Mouse (Mus musculus) brown adipose tissue, adult 24 weeks (tissue): ENCODE measurements around the gene Rpusd1. TPM values are rescaled to one million over a fixed set of nuclear protein-coding genes. Genes with fewer than 3 reads are reported as not detected.

Experiments used
- H3K27ac ChIP-seq: fragments of 200-500 bp; replicated peaks from 2 replicates; pipeline ENCODE4 v1.5.1; 2012; ENCODE audit warnings: low read depth, mild to moderate bottlenecking, low read length
- H3K4me1 ChIP-seq: fragments of 200-500 bp; 2 replicates; pipeline ENCODE4 v1.6.1; 2012; ENCODE audit warnings: low read length, mixed read lengths; ENCODE audit not compliant: control insufficient read depth, insufficient read depth, insufficient read length
- H3K4me3 ChIP-seq: fragments of 200-500 bp; 2 replicates; pipeline ENCODE4 v1.5.1; 2012; ENCODE audit warnings: low read depth, mild to moderate bottlenecking, low read length, moderate library complexity; ENCODE audit not compliant: insufficient read depth
- polyA plus RNA-seq: library from polyadenylated mRNA; stranded (reverse); fragments of >200 nt; gene quantifications from 2 replicates; pipeline ENCODE4 v1.2.4, GENCODE M21; 2012; ENCODE audit not compliant: missing spikeins, insufficient read depth, insufficient read length

Gene Rpusd1
- polyA plus RNA-seq, result 3.0 and 3.9 TPM in 2 replicates

GRCm38 (mm10) chr17:25727265-25728008 is at the start of gene Rpusd1, which contains the start of gene Chtf18:
Gene Rpusd1, plus strand, starts transcription at chr17:25727670.
Gene Chtf18, minus strand, starts transcription at chr17:25727419.
- Histone ChIP-seq H3K4me1 (peaks cover 6% of the 10 kb centered on the region; the same call in 1 of the 2 replicates), H3K27ac (no peak within 1 kb of the TSS), H3K4me3 (peak within 1 kb of the TSS; percentile 70)

GRCm38 (mm10) chr17:25677969-25678368 is 49.5 kb upstream of the Rpusd1 start:
- H3K4me1 ChIP-seq, result no peaks in the 10 kb centered on the region

GRCm38 (mm10) chr17:25679818-25680217 is 47.7 kb upstream of the Rpusd1 start:
- Histone ChIP-seq H3K27ac (no peak overlapping the region), H3K4me3 (no peak overlapping the region), H3K4me1 (no peaks in the 10 kb centered on the region)

More at GRCm38 (mm10) chr17:25677969-25678368, 49.5 kb upstream of the Rpusd1 start:
- Histone ChIP-seq H3K27ac (no peak overlapping the region), H3K4me3 (no peak overlapping the region)

GRCm38 (mm10) chr17:25681636-25682035 is 45.8 kb upstream of the Rpusd1 start:
- no peak overlapping the region for H3K27ac ChIP-seq
- H3K4me1 ChIP-seq, result no peaks in the 10 kb centered on the region
- H3K4me3 ChIP-seq, result no peak overlapping the region

- no peaks in the 10 kb centered on the region for H3K4me1 ChIP-seq
- no peak overlapping the region for H3K27ac ChIP-seq
- no peak overlapping the region for H3K4me3 ChIP-seq
Measured at GRCm38 (mm10) chr17:25686323-25686722, 41.1 kb upstream of the Rpusd1 start.

- no peak overlapping the region for H3K27ac ChIP-seq
- H3K4me1 ChIP-seq, result no peaks in the 10 kb centered on the region
- no peak overlapping the region for H3K4me3 ChIP-seq
Measured at GRCm38 (mm10) chr17:25688922-25689321, 38.5 kb upstream of the Rpusd1 start.

GRCm38 (mm10) chr17:25696263-25696662 is 31.2 kb upstream of the Rpusd1 start:
- H3K4me3 ChIP-seq, result no peak overlapping the region
- H3K27ac ChIP-seq, result no peak overlapping the region
- H3K4me1 ChIP-seq, result no peaks in the 10 kb centered on the region

GRCm38 (mm10) chr17:25698446-25698845 is 29.0 kb upstream of the Rpusd1 start:
- Histone ChIP-seq H3K4me1 (no peaks in the 10 kb centered on the region), H3K4me3 (no peak overlapping the region), H3K27ac (no peak overlapping the region)

GRCm38 (mm10) chr17:25700863-25701496 is 26.5 kb upstream of the Rpusd1 start:
- H3K4me1 ChIP-seq, result no peaks in the 10 kb centered on the region
- no peak overlapping the region for H3K4me3 ChIP-seq
- H3K27ac ChIP-seq, result no peak overlapping the region

- H3K4me3 ChIP-seq, result no peak overlapping the region
- H3K27ac ChIP-seq, result no peak overlapping the region
- no peaks in the 10 kb centered on the region for H3K4me1 ChIP-seq
Measured at GRCm38 (mm10) chr17:25709994-25710393, 17.5 kb upstream of the Rpusd1 start.

- no peak overlapping the region for H3K27ac ChIP-seq
- H3K4me1 ChIP-seq, result no peaks in the 10 kb centered on the region
- no peak overlapping the region for H3K4me3 ChIP-seq
Measured at GRCm38 (mm10) chr17:25711136-25711535, 16.3 kb upstream of the Rpusd1 start.

GRCm38 (mm10) chr17:25715627-25716026 is 11.8 kb upstream of the Rpusd1 start:
- Histone ChIP-seq H3K4me1 (no peaks in the 10 kb centered on the region), H3K27ac (no peak overlapping the region), H3K4me3 (no peak overlapping the region)

- no peak overlapping the region for H3K4me3 ChIP-seq
- H3K4me1 ChIP-seq, result no peaks in the 10 kb centered on the region
- no peak overlapping the region for H3K27ac ChIP-seq
Measured at GRCm38 (mm10) chr17:25716130-25716529, 11.3 kb upstream of the Rpusd1 start.

- Histone ChIP-seq H3K4me3 (no peak within 1 kb of the TSS), H3K4me1 (no peaks in the 10 kb centered on the region), H3K27ac (no peak within 1 kb of the TSS)
Measured at GRCm38 (mm10) chr17:25716711-25717637, 10.5 kb upstream of the Rpusd1 start, which contains the start of gene Gng13. Gene Gng13, plus strand, starts transcription at chr17:25717171.

GRCm38 (mm10) chr17:25717691-25718090 is 9.8 kb upstream of the Rpusd1 start:
- no peak overlapping the region for H3K4me3 ChIP-seq

More at GRCm38 (mm10) chr17:25717691-25718090, 9.8 kb upstream of the Rpusd1 start:
- no peaks in the 10 kb centered on the region for H3K4me1 ChIP-seq
- H3K27ac ChIP-seq, result no peak overlapping the region
